Mouse (Mus musculus): ENCODE data around the gene Npas2. TPM values are rescaled to one million over a fixed set of nuclear protein-coding genes. Genes with fewer than 3 reads are reported as not detected.

The Npas2 gene
- polyA plus RNA-seq, 1 experiment from 2014 or later: 0.59 TPM

GRCm38 (mm10) chr1:39365562-39365961 lies 172.0 kb downstream of the Npas2 start:
- DNase-seq (no peak), ATAC-seq (ENCODE audit: insufficient read depth) (no peak)
- Histone ChIP-seq H3K9ac (no peak overlapping the region), H3K27ac (ENCODE audit: low read depth) (no peak overlapping the region), H3K4me2 (no peak overlapping the region), H3K27me3 (ENCODE audit: insufficient read depth, low read length) (no peaks in the 10 kb centered on the region), H3K4me1 (ENCODE audit: insufficient read depth) (0 out of 2 replicates have a peak, but pooled peaks cover 3% of the 10 kb centered on the region), H3K36me3 (ENCODE audit: insufficient read depth) (peaks cover 12% of the 10 kb centered on the region), H3K9me3 (ENCODE audit: low read depth, low read length) (no peaks in the 10 kb centered on the region), H3K4me3 (ENCODE audit: low read depth, low read length) (no peak overlapping the region)
- WGBS: 88% methylated on average over 1 of the region's 1 CpGs
- TF ChIP-seq CTCF (IDR thresholded peaks at IDR 0.05; ENCODE audit: low read depth): no peak

DNA sequence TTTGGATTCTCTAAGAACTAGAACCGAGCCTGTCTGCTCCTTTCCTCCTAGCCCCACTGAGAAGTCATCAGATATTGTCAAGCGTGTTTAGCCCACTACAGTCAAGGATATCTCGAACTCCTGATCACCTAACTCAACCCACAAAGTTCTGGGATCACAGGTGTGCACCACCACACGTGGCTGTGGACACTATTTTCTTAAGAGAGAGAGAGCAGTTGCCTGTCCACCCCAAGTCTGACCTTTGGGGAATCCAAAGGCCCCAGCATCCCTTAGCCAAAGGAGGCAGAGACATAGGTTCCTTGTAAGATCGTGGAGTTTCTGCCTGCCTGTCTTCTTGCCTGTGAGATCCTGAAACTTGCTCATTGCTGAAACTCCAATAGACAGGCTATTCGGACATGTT lies 173.5 kb downstream of the Npas2 start:
- H3K27ac ChIP-seq (ENCODE audit: low read depth): no peak overlapping the region
- no peak for DNase-seq

DNA sequence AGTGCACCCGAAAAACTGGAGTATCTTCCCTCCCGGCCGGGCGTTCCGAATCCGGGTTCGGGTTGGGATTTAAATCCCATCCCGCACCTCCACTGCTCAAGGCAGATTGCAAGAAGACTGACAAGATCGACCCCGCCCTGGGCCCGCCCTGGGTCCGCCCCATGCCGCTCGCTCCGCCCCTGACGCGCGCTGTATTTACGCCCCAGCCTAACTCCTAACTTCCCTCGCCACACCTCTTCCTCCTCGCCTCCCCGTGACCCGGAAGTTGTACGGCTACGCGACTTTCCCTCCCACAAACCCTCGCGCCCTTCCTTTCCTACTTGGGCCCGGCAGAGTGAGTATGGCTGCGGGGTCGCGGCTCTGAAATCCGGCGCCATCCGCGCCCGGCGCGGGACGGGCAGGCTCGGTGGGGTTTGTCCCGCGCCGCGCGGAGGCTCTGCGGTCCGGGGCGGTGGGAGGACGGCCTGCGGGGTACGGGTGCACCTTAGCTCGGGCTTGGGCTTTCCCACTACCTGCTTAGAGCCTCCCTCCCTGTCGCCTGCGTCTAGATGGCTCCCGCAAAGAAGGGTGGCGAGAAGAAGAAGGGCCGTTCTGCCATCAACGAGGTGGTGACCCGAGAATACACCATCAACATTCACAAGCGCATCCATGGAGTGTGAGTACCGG lies 174.2 kb downstream of the Npas2 start, which contains the start of gene Rpl31:
TSS of gene Rpl31 (plus strand) at position 242 of the 666 bp plus-strand sequence.
- Histone ChIP-seq H3K4me1 (ENCODE audit: insufficient read depth) (0 out of 2 replicates have a peak, but pooled peaks cover 3% of the 10 kb centered on the region), H3K4me2 (peak within 1 kb of the TSS; percentile 92), H3K4me3 (ENCODE audit: low read depth, low read length) (peak within 1 kb of the TSS; percentile 87), H3K9me3 (ENCODE audit: low read depth, low read length) (no peaks in the 10 kb centered on the region), H3K27ac (ENCODE audit: low read depth) (peak within 1 kb of the TSS; percentile 91), H3K27me3 (ENCODE audit: insufficient read depth, low read length) (no peaks in the 10 kb centered on the region), H3K36me3 (ENCODE audit: insufficient read depth) (peaks cover 34% of the 10 kb centered on the region), H3K9ac (peak within 1 kb of the TSS; percentile 98)
- ATAC-seq (ENCODE audit: insufficient read depth) (peak; percentile 99), DNase-seq (peak; percentile 98)
- under 1% methylated on average over 61 of the region's 62 CpGs for WGBS
- no peak for TF ChIP-seq CTCF (IDR thresholded peaks at IDR 0.05; ENCODE audit: low read depth)

More for the DNA sequence above, 173.5 kb downstream of the Npas2 start:
- no peaks in the 10 kb centered on the region for H3K9me3 ChIP-seq (ENCODE audit: low read depth, low read length)
- peak; percentile 26; the same call in 1 of the 2 replicates for ATAC-seq (ENCODE audit: insufficient read depth)
- no peak for TF ChIP-seq CTCF (IDR thresholded peaks at IDR 0.05; ENCODE audit: low read depth)
- peak overlapping the region; percentile 67 for H3K4me2 ChIP-seq
- H3K36me3 ChIP-seq (ENCODE audit: insufficient read depth): peaks cover 27% of the 10 kb centered on the region
- WGBS: 24% methylated on average over 6 of the region's 6 CpGs
- H3K9ac ChIP-seq: peak overlapping the region; percentile 45
- H3K4me1 ChIP-seq (ENCODE audit: insufficient read depth): 0 out of 2 replicates have a peak, but pooled peaks cover 3% of the 10 kb centered on the region
- H3K4me3 ChIP-seq (ENCODE audit: low read depth, low read length): peak overlapping the region; percentile 87
- no peaks in the 10 kb centered on the region for H3K27me3 ChIP-seq (ENCODE audit: insufficient read depth, low read length)

DNA sequence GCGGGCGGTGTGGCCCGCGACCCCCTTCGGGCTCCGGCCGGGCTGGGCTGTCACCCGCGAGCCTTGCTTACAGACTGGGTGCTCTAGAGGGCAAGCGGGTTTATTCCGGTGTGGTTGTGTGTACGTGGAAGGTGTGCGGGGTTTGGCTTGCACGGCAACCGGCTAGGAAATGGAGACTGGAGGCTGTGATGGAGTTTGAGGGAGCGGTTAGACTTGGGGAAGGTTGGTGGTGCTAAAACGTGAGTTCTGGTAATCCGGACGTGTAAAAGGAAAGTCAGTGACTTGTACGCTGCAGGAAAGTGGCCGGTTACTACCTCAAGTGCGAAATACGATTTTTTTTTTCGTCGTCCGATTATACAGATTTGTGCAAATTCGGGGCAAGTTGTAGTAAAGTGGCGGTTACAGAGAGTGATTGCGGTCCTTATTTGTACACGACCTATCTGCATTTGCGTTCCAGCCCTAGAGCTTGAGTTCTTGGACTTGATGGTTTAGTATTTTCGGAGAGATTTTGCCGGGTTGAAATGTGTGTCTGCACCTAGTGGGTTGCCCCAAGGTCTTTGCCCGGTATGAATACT lies 174.8 kb downstream of the Npas2 start:
- WGBS: under 1% methylated on average over 34 of the region's 34 CpGs
- DNase-seq (no peak), ATAC-seq (ENCODE audit: insufficient read depth) (peak; percentile 39)
- Histone ChIP-seq H3K9ac (peak overlapping the region; percentile 98), H3K36me3 (ENCODE audit: insufficient read depth) (peaks cover 40% of the 10 kb centered on the region), H3K4me2 (peak overlapping the region; percentile 92), H3K4me3 (ENCODE audit: low read depth, low read length) (peak overlapping the region; percentile 87), H3K4me1 (ENCODE audit: insufficient read depth) (0 out of 2 replicates have a peak, but pooled peaks cover 3% of the 10 kb centered on the region), H3K27me3 (ENCODE audit: insufficient read depth, low read length) (no peaks in the 10 kb centered on the region), H3K27ac (ENCODE audit: low read depth) (peak overlapping the region; percentile 91), H3K9me3 (ENCODE audit: low read depth, low read length) (no peaks in the 10 kb centered on the region)
- TF ChIP-seq CTCF (IDR thresholded peaks at IDR 0.05; ENCODE audit: low read depth): no peak

DNA sequence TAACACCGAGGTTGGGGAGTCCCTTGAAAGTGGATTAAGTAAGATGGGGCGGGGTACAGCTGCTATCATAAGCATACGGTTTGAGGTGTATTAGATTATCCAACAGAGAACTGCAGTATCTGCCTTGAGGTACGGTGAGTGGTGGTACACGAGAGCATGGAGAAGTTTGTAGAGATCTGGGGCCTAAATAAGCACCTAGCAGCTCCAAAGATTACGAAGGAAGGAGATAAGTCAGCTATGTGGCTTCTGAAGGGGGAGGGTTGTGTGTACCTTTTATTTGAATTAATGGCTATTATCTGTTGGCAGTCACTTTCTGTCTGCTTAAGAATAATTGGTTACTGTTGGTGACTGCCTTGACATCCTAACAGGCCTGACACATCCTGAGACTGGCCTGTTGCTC lies 176.9 kb downstream of the Npas2 start:
- no peak for TF ChIP-seq CTCF (IDR thresholded peaks at IDR 0.05; ENCODE audit: low read depth)
- Histone ChIP-seq H3K9ac (no peak overlapping the region), H3K27ac (ENCODE audit: low read depth) (no peak overlapping the region), H3K4me1 (ENCODE audit: insufficient read depth) (0 out of 2 replicates have a peak, but pooled peaks cover 3% of the 10 kb centered on the region), H3K27me3 (ENCODE audit: insufficient read depth, low read length) (no peaks in the 10 kb centered on the region), H3K36me3 (ENCODE audit: insufficient read depth) (peaks cover 56% of the 10 kb centered on the region), H3K4me3 (ENCODE audit: low read depth, low read length) (no peak overlapping the region), H3K4me2 (no peak overlapping the region), H3K9me3 (ENCODE audit: low read depth, low read length) (no peaks in the 10 kb centered on the region)
- DNase-seq (no peak), ATAC-seq (ENCODE audit: insufficient read depth) (no peak)
- WGBS: 79% methylated on average over 6 of the region's 6 CpGs

GRCm38 (mm10) chr1:39372220-39372843 lies 178.8 kb downstream of the Npas2 start:
- DNase-seq (no peak), ATAC-seq (ENCODE audit: insufficient read depth) (no peak)
- peaks cover 62% of the 10 kb centered on the region for H3K36me3 ChIP-seq (ENCODE audit: insufficient read depth)
- no peak overlapping the region for H3K9ac ChIP-seq
- H3K4me1 ChIP-seq (ENCODE audit: insufficient read depth): 0 out of 2 replicates have a peak, but pooled peaks cover 3% of the 10 kb centered on the region
- no peak overlapping the region for H3K4me2 ChIP-seq
- no peak overlapping the region for H3K27ac ChIP-seq (ENCODE audit: low read depth)
- TF ChIP-seq CTCF (IDR thresholded peaks at IDR 0.05; ENCODE audit: low read depth): no peak
- WGBS: 75% methylated on average over 8 of the region's 8 CpGs
- H3K9me3 ChIP-seq (ENCODE audit: low read depth, low read length): no peaks in the 10 kb centered on the region
- H3K4me3 ChIP-seq (ENCODE audit: low read depth, low read length): no peak overlapping the region
- H3K27me3 ChIP-seq (ENCODE audit: insufficient read depth, low read length): no peaks in the 10 kb centered on the region

GRCm38 (mm10) chr1:39373378-39373777 lies 179.8 kb downstream of the Npas2 start:
- Histone ChIP-seq H3K9me3 (ENCODE audit: low read depth, low read length) (no peaks in the 10 kb centered on the region), H3K4me3 (ENCODE audit: low read depth, low read length) (no peak overlapping the region), H3K36me3 (ENCODE audit: insufficient read depth) (peaks cover 62% of the 10 kb centered on the region), H3K4me2 (no peak overlapping the region), H3K27me3 (ENCODE audit: insufficient read depth, low read length) (no peaks in the 10 kb centered on the region), H3K9ac (no peak overlapping the region), H3K4me1 (ENCODE audit: insufficient read depth) (0 out of 2 replicates have a peak, but pooled peaks cover 3% of the 10 kb centered on the region), H3K27ac (ENCODE audit: low read depth) (no peak overlapping the region)
- WGBS: 68% methylated on average over 4 of the region's 4 CpGs
- no peak for TF ChIP-seq CTCF (IDR thresholded peaks at IDR 0.05; ENCODE audit: low read depth)
- DNase-seq (no peak), ATAC-seq (ENCODE audit: insufficient read depth) (no peak)
